Mouse (Mus musculus): Measurements from ENCODE around the gene Rai14. TPM values are rescaled to one million over a fixed set of nuclear protein-coding genes. Genes with fewer than 3 reads are reported as not detected.
"Not testable (repeated sequence)": the region's sequence is repeated elsewhere in the genome, so short reads cannot be mapped to it uniquely, and the experiment has no call there.

Gene Rai14
- polyA plus RNA-seq, 1 experiment from 2014 or later: 23.2 TPM

DNA sequence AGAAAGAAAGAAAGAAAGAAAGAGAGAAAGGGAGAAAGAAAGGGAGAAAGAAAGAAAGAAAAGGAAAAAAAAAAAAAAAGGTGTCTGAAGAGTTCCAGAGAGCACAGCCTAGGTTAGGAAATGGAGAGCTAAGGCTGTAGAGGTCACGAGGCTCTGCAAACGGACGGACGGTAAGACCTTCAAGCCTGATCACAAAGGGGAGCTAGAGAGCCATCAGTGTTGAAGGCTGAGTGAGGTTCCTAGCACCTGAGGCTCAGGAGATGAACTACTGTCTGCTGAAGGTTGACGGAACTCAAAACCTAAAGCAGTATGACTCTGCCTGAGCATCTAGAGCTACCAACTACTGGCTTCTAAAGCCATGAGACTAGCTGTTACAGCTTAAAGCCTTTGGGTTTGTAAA is 179.8 kb downstream of the Rai14 start:
- Histone ChIP-seq H3K27ac (ENCODE audit: low read length) (no peak overlapping the region), H3K9ac (replicated peaks; ENCODE audit: low read depth, low read length) (no peak overlapping the region), H3K9me3 (ENCODE audit: control insufficient read depth, low read depth, low read length) (no peaks in the 10 kb centered on the region), H3K4me1 (ENCODE audit: control insufficient read depth, insufficient read depth, low read length) (no peaks in the 10 kb centered on the region), H3K36me3 (ENCODE audit: control insufficient read depth, insufficient read depth, low read length) (no peaks in the 10 kb centered on the region), H3K27me3 (ENCODE audit: control insufficient read depth, insufficient read depth, low read length) (no peaks in the 10 kb centered on the region), H3K4me2 (replicated peaks; ENCODE audit: low read depth, low read length) (no peak overlapping the region), H3K4me3 (ENCODE audit: low read depth, low read length) (no peak overlapping the region)
- ATAC-seq (ENCODE audit: insufficient number of reproducible peaks, insufficient read depth, low FRiP score, low read depth): no peak
- 83% methylated on average over 5 of the region's 5 CpGs for WGBS

DNA sequence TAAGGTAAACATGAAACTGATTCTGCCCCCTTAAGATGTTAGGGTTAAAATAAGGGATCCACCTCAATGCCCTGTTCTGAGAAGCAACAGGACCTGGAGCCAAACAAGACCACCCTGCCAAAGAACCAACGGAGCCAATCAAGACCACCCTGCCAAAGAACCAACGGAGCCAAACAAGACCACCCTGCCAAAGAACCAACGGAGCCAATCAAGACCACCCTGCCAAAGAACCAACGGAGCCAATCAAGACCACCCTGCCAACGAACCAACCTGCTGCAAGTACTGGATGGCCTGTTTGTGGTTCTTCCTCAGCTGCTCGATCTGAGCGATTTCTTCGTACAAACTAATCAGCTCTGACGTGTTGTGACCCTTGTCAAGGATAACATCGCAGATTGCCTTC is 181.1 kb downstream of the Rai14 start:
- not testable (repeated sequence) for H3K4me2 ChIP-seq (replicated peaks; ENCODE audit: low read depth, low read length)

DNA sequence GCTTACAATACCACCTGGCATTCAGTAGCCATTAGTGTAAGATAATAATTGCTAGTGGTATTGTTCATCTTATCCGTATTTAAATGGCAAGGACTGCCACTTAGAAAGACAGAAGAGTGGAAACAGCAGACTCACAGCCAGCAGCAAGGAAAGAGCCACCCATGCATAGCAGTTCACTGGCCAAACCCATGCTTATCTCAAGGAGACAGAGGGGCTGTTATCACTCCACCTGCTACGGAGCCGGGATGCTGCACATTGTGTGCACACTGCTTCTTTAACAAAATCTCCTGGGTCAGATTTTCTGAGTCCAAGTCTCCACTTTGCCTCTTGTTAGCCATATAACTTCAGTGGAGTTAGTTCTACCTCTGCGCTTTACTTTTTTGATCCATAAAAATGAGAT is 183.1 kb downstream of the Rai14 start:
- Histone ChIP-seq H3K9me3 (ENCODE audit: control insufficient read depth, low read depth, low read length) (no peaks in the 10 kb centered on the region), H3K36me3 (ENCODE audit: control insufficient read depth, insufficient read depth, low read length) (no peaks in the 10 kb centered on the region), H3K4me1 (ENCODE audit: control insufficient read depth, insufficient read depth, low read length) (no peaks in the 10 kb centered on the region), H3K9ac (replicated peaks; ENCODE audit: low read depth, low read length) (no peak overlapping the region), H3K27ac (ENCODE audit: low read length) (no peak overlapping the region), H3K27me3 (ENCODE audit: control insufficient read depth, insufficient read depth, low read length) (no peaks in the 10 kb centered on the region), H3K4me3 (ENCODE audit: low read depth, low read length) (no peak overlapping the region), H3K4me2 (replicated peaks; ENCODE audit: low read depth, low read length) (no peak overlapping the region)
- 80% methylated on average over 4 of the region's 4 CpGs for WGBS
- ATAC-seq (ENCODE audit: insufficient number of reproducible peaks, insufficient read depth, low FRiP score, low read depth): no peak

More for the DNA sequence above, 181.1 kb downstream of the Rai14 start:
- H3K4me3 ChIP-seq (ENCODE audit: low read depth, low read length); H3K9me3 ChIP-seq (ENCODE audit: control insufficient read depth, low read depth, low read length); H3K27me3 ChIP-seq (ENCODE audit: control insufficient read depth, insufficient read depth, low read length); H3K27ac ChIP-seq (ENCODE audit: low read length); H3K4me1 ChIP-seq (ENCODE audit: control insufficient read depth, insufficient read depth, low read length); H3K36me3 ChIP-seq (ENCODE audit: control insufficient read depth, insufficient read depth, low read length); ATAC-seq (ENCODE audit: insufficient number of reproducible peaks, insufficient read depth, low FRiP score, low read depth); H3K9ac ChIP-seq (replicated peaks; ENCODE audit: low read depth, low read length): not testable (repeated sequence)
- 90% methylated on average over 10 of the region's 10 CpGs for WGBS

DNA sequence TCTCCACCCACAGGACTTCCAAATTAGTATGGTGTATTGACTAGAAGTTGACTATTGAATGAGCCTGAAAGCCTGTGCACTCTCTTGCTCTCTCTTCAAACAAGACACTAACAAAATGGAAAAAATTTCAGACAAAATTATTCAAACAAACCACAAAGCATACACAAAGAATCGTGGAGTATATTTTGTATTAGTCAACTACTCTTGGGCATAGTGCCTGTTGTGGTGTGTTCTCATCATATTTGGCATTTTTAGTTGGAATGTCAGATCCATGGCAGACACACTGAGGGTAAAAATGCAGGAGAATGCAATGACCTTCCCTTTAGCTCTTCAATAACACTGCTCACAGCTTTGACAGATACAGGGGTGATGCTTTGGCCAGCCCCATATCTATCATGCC is 188.5 kb downstream of the Rai14 start:
- Histone ChIP-seq H3K9ac (replicated peaks; ENCODE audit: low read depth, low read length) (no peak overlapping the region), H3K4me1 (ENCODE audit: control insufficient read depth, insufficient read depth, low read length) (no peaks in the 10 kb centered on the region), H3K36me3 (ENCODE audit: control insufficient read depth, insufficient read depth, low read length) (no peaks in the 10 kb centered on the region), H3K27me3 (ENCODE audit: control insufficient read depth, insufficient read depth, low read length) (no peaks in the 10 kb centered on the region), H3K4me2 (replicated peaks; ENCODE audit: low read depth, low read length) (no peak overlapping the region), H3K9me3 (ENCODE audit: control insufficient read depth, low read depth, low read length) (no peaks in the 10 kb centered on the region), H3K27ac (ENCODE audit: low read length) (no peak overlapping the region), H3K4me3 (ENCODE audit: low read depth, low read length) (no peak overlapping the region)
- 69% methylated on average over 1 of the region's 1 CpGs for WGBS
- ATAC-seq (ENCODE audit: insufficient number of reproducible peaks, insufficient read depth, low FRiP score, low read depth): no peak

Other genes starting within 250 kb of the Rai14 start
- gene Dnajc21, start 244.1 kb downstream of the Rai14 start, polyA plus RNA-seq (2014; fragmentation: Nextera tagmentation; extraction: Ambion mirVana): 12.4 and 13.2 TPM in 2 replicates
- gene Brix1, start 228.7 kb downstream of the Rai14 start, polyA plus RNA-seq (2014; fragmentation: Nextera tagmentation; extraction: Ambion mirVana): 107 and 118 TPM in 2 replicates
- 23.7 and 26.4 TPM in 2 replicates for gene Rad1, start 228.6 kb downstream of the Rai14 start, polyA plus RNA-seq (2014; fragmentation: Nextera tagmentation; extraction: Ambion mirVana)
- not detected in 2 replicates for gene Ttc23l, start 156.0 kb downstream of the Rai14 start, polyA plus RNA-seq (2014; fragmentation: Nextera tagmentation; extraction: Ambion mirVana)
- gene C1qtnf3, start 237.7 kb upstream of the Rai14 start, polyA plus RNA-seq (2014; fragmentation: Nextera tagmentation; extraction: Ambion mirVana): 0.98 and 2.0 TPM in 2 replicates

Data from stomach, embryonic 14.5 days (tissue).